Mouse (Mus musculus) midbrain, postnatal 0 days (tissue): ENCODE results near the gene Eif2s1. TPM values are rescaled to one million over a fixed set of nuclear protein-coding genes. Genes with fewer than 3 reads are reported as not detected.

Experiments
- ATAC-seq: fragments of 200-750 bp; cut with Nextera tagmentation; 2 replicates; pipeline ENCODE4 v1.8.0; 2017; ENCODE audit warnings: moderate number of reproducible peaks, mild to moderate bottlenecking, moderate TSS enrichment, moderate library complexity; ENCODE audit not compliant: low FRiP score
- DNase-seq: peaks from one replicate; pipeline ENCODE4 v3.0.0-alpha.2; 2015; ENCODE audit warnings: low spot score
- H3K27ac ChIP-seq: fragments of 300-500 bp; sonication (generic); 2 replicates; pipeline ENCODE4 v1.5.1; 2014; ENCODE audit warnings: low read depth, mild to moderate bottlenecking, low read length, mixed read lengths
- H3K27me3 ChIP-seq: fragments of 300-500 bp; sonication (generic); 2 replicates; pipeline ENCODE4 v1.6.1; 2014; ENCODE audit warnings: low read length, control low read depth, mixed read lengths; ENCODE audit not compliant: insufficient read depth
- H3K36me3 ChIP-seq: fragments of 300-500 bp; sonication (generic); 2 replicates; pipeline ENCODE4 v1.6.1; 2014; ENCODE audit warnings: low read length, control low read depth, mixed read lengths; ENCODE audit not compliant: insufficient read depth
- H3K4me1 ChIP-seq: fragments of 300-500 bp; sonication (generic); 2 replicates; pipeline ENCODE4 v1.6.1; 2014; ENCODE audit warnings: mild to moderate bottlenecking, control low read depth, antibody characterized with exemption, low read length, mixed read lengths; ENCODE audit not compliant: insufficient read depth
- H3K4me2 ChIP-seq: fragments of 300-500 bp; sonication (generic); 2 replicates; pipeline ENCODE4 v1.6.1; 2014; ENCODE audit warnings: low read depth, mild to moderate bottlenecking, low read length, mixed read lengths; ENCODE audit not compliant: poor library complexity, severe bottlenecking
- H3K4me3 ChIP-seq: fragments of 300-500 bp; sonication (generic); 2 replicates; pipeline ENCODE4 v1.5.1; 2014; ENCODE audit warnings: low read depth, mild to moderate bottlenecking, low read length, moderate library complexity
- H3K9ac ChIP-seq: fragments of 300-500 bp; sonication (generic); replicated peaks from 2 replicates; pipeline ENCODE4 v1.6.1; 2014; ENCODE audit warnings: mild to moderate bottlenecking, low read length, moderate library complexity, mixed read lengths; ENCODE audit not compliant: poor library complexity, severe bottlenecking
- H3K9me3 ChIP-seq: fragments of 300-500 bp; sonication (generic); 2 replicates; pipeline ENCODE4 v1.6.1; 2016; ENCODE audit warnings: low read length, control low read depth
- CTCF ChIP-seq: IDR thresholded peaks from 2 replicates; pipeline ENCODE4 v1.5.1; 2016; ENCODE audit warnings: antibody characterized with exemption, mild to moderate bottlenecking
- WGBS: fragments of 180-500 bp; shearing (Covaris S2); extraction: QIAGEN DNeasy Blood & Tissue Kit; methylation state at CpG from one replicate; pipeline ENCODE4 v1.1.7; 2014; 5-methylcytosine and 5-hydroxymethylcytosine counted together
- polyA plus RNA-seq: library from polyadenylated mRNA; unstranded; fragments of >200 nt; fragmentation: Nextera tagmentation; extraction: Ambion mirVana; gene quantifications from 2 replicates; pipeline ENCODE4 v1.2.1, GENCODE M21; 2015
- total RNA-seq: library from RNA; depleted of rRNA; stranded (reverse); fragments of >200 nt; gene quantifications from 2 replicates; pipeline ENCODE4 v1.2.3, GENCODE M21; 2014; rRNA removed

The Eif2s1 gene
- total RNA-seq: 35.1 and 47.0 TPM in 2 replicates
- polyA plus RNA-seq: 80.5 and 86.3 TPM in 2 replicates

DNA sequence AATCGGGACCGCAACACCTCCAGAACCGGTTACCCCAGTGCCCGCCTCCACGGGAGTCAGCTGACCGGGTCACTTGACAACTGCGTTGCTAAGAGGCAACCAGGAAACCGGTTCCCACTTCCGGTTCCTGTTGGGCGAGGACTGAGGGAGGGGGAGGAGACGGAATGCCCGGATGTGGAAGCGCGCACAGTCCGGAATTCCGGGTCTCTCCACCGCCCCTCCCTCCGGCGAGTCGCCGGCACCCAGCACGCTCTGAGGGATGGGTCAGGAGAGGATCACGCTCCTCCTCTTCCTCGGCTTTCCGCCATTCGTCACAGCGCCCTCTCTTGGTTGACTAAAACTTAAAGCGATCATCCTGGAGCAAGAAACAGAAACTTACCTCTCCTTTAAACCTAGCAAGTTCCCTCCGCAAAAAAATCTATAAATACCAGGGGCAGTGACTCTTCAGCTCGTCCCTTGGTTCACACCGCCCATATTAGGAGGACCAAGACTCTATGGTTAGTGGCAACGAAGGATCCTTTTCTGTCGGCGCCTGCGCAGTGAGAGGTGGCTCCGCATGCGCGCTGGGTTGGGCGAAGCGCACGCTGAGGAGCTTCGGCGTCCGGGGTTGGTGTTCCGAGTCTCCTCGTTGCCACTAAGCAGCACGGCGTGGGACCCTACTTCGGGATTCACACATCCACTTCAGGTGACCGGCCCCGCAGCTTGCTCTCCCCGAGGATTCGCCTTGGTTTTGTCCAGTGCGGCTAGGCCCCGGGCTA, at the start of gene Eif2s1, which contains the start of gene Atp6v1d:
Gene Eif2s1, plus strand, starts transcription at position 324 of the 758 bp plus-strand sequence.
Gene Atp6v1d, minus strand, starts transcription at position 143 of the 758 bp plus-strand sequence.
- Histone ChIP-seq H3K4me1 (peaks cover 16% of the 10 kb centered on the region; the same call in 1 of the 2 replicates), H3K36me3 (no peaks in the 10 kb centered on the region), H3K4me2 (peak within 1 kb of the TSS; percentile 86), H3K27ac (peak within 1 kb of the TSS; percentile 77), H3K4me3 (peak within 1 kb of the TSS; percentile 89), H3K9ac (peak within 1 kb of the TSS; percentile 79), H3K27me3 (no peaks in the 10 kb centered on the region), H3K9me3 (no peaks in the 10 kb centered on the region)
- WGBS: 0% methylated on average over 52 of the region's 55 CpGs
- ATAC-seq (peak; percentile 100), DNase-seq (peak; percentile 99)
- peak; percentile 93 for TF ChIP-seq CTCF

DNA sequence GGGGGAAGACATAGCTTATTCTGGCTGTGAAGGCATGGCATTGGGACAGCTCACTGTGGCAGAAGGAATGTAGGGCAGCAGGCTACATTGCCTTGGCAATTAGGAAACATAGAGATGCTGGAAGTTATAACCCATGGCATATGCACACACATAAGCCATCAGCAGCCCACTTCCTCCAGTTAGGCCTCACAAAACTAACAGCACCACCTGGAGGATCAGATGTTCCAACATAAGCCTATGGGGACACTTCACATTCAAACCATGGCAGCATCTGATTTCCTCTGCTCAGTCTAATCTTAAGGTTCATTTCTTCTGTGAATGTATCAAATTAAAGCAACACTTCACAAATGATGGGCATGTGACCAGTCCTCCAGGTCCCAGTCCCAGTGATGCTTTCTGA, 47.2 kb upstream of the Eif2s1 start:
- TF ChIP-seq CTCF: peak; percentile 52
- peak; percentile 19 for DNase-seq
- H3K27me3 ChIP-seq: no peaks in the 10 kb centered on the region
- ATAC-seq: no peak
- H3K4me1 ChIP-seq: no peaks in the 10 kb centered on the region
- H3K9me3 ChIP-seq: no peaks in the 10 kb centered on the region
- no peaks in the 10 kb centered on the region for H3K36me3 ChIP-seq
- no peak overlapping the region for H3K27ac ChIP-seq
- no peak overlapping the region for H3K9ac ChIP-seq
- H3K4me2 ChIP-seq: no peak overlapping the region
- no peak overlapping the region for H3K4me3 ChIP-seq

DNA sequence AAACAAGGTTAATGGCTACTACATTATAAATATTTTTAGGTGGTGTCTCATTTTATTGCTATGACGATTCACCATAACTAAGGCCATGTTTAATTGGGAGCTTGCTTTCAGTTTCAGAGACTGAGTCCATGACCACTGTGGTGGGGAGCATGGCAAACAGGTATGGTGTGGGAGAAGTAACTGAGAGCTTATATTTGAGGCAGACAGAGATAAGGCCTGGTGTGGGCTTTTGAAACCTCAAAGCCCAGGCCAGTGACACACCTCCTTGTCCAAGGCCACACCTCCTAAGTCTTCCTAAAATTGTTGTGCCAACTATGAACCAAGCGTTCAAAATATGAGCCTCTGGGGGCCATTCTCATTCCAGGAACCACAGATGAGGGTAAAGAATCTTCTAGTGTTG, 27.1 kb upstream of the Eif2s1 start:
- no peaks in the 10 kb centered on the region for H3K4me1 ChIP-seq
- no peak overlapping the region for H3K4me2 ChIP-seq
- 93% methylated on average over 2 of the region's 2 CpGs for WGBS
- peaks cover 17% of the 10 kb centered on the region for H3K36me3 ChIP-seq
- no peak overlapping the region for H3K4me3 ChIP-seq
- no peaks in the 10 kb centered on the region for H3K27me3 ChIP-seq
- H3K9me3 ChIP-seq: no peaks in the 10 kb centered on the region
- no peak overlapping the region for H3K9ac ChIP-seq
- TF ChIP-seq CTCF: no peak
- DNase-seq (no peak), ATAC-seq (no peak)
- H3K27ac ChIP-seq: no peak overlapping the region

DNA sequence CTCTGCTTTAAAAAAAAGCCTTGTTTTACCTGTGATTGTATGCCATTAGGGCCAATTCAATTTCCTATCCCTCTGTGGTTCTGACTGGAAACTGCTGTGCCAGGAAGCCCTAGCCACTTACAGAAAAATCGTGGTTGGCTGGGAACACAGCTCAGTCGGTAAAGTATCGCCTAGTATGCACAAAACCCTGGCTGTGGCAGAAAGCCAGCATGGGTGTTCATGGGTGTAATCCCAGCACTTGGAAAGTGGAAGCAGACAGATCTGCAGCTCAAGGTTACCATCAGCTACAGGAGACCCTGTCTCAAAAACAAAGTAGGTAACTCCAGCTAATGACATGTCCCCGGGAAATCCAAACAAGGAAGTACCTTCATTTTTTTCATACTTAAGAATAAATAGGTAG, 21.7 kb upstream of the Eif2s1 start:
- H3K27me3 ChIP-seq: no peaks in the 10 kb centered on the region
- H3K4me2 ChIP-seq: no peak overlapping the region
- no peaks in the 10 kb centered on the region for H3K9me3 ChIP-seq
- ATAC-seq (no peak), DNase-seq (no peak)
- H3K4me3 ChIP-seq: no peak overlapping the region
- no peak for TF ChIP-seq CTCF
- whole genome bisulfite sequencing: 84% methylated on average over 4 of the region's 4 CpGs
- peaks cover 30% of the 10 kb centered on the region for H3K36me3 ChIP-seq
- H3K27ac ChIP-seq: no peak overlapping the region
- H3K4me1 ChIP-seq: no peaks in the 10 kb centered on the region
- H3K9ac ChIP-seq: no peak overlapping the region

DNA sequence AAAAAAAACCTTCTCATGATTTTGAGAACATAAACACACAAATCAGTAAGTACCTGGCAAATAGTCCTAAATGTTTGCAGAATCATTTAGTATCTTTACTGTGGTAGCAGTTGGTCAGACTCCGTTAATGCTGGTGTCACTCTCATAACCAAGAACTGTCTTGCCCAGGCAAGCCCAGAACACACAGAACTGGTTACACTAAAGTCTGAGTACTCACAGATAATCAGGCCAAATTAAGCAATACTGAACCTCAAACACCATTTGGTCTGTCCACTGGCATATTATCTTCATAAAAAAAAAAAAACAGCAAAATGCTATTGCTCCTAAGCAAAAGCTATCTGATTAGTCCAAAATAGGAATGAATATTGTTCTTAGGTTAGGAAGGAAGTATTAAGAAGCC, 19.2 kb upstream of the Eif2s1 start:
- no peak overlapping the region for H3K4me2 ChIP-seq
- DNase-seq (no peak), ATAC-seq (no peak)
- H3K9me3 ChIP-seq: no peaks in the 10 kb centered on the region
- no peak overlapping the region for H3K27ac ChIP-seq
- no peak overlapping the region for H3K9ac ChIP-seq
- no peaks in the 10 kb centered on the region for H3K27me3 ChIP-seq
- peaks cover 23% of the 10 kb centered on the region for H3K36me3 ChIP-seq
- H3K4me1 ChIP-seq: no peaks in the 10 kb centered on the region
- no peak overlapping the region for H3K4me3 ChIP-seq
- 89% methylated on average over 1 of the region's 1 CpGs for WGBS
- TF ChIP-seq CTCF: no peak

DNA sequence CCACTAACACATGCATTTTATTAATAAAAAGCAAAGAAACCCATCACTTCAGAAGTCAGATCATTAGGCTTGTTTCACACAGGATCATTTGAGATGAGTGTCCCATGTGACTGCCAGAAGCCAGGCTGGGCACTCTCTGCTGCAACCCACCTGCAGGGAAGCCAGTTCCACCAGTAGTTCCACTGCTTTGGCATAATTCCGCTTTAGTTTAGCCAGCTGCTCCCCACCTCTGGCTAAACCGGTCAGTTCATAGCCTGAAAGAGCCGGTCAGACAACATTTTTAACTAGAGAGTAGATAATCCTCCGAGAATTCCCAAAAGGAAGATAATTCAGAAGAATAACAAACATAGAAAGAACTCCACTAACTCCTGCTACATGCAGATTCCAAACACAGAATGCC, 13.4 kb upstream of the Eif2s1 start:
- no peak overlapping the region for H3K27ac ChIP-seq
- H3K9ac ChIP-seq: no peak overlapping the region
- DNase-seq (no peak), ATAC-seq (no peak)
- H3K4me2 ChIP-seq: no peak overlapping the region
- no peaks in the 10 kb centered on the region for H3K9me3 ChIP-seq
- WGBS: 89% methylated on average over 4 of the region's 4 CpGs
- peaks cover 25% of the 10 kb centered on the region for H3K36me3 ChIP-seq
- TF ChIP-seq CTCF: no peak
- H3K4me1 ChIP-seq: no peaks in the 10 kb centered on the region
- H3K4me3 ChIP-seq: no peak overlapping the region
- H3K27me3 ChIP-seq: no peaks in the 10 kb centered on the region
